Mouse (Mus musculus): ENCODE results near the gene Lrmda. TPM values are rescaled to one million over a fixed set of nuclear protein-coding genes. Genes with fewer than 3 reads are reported as not detected.
A peak's percentile ranks its signal among the peaks of the same experiment; 100 is the strongest.

Gene Lrmda
- 0.14 and 0.53 TPM in 2 replicates for polyA plus RNA-seq (2012; rRNA removed)

DNA sequence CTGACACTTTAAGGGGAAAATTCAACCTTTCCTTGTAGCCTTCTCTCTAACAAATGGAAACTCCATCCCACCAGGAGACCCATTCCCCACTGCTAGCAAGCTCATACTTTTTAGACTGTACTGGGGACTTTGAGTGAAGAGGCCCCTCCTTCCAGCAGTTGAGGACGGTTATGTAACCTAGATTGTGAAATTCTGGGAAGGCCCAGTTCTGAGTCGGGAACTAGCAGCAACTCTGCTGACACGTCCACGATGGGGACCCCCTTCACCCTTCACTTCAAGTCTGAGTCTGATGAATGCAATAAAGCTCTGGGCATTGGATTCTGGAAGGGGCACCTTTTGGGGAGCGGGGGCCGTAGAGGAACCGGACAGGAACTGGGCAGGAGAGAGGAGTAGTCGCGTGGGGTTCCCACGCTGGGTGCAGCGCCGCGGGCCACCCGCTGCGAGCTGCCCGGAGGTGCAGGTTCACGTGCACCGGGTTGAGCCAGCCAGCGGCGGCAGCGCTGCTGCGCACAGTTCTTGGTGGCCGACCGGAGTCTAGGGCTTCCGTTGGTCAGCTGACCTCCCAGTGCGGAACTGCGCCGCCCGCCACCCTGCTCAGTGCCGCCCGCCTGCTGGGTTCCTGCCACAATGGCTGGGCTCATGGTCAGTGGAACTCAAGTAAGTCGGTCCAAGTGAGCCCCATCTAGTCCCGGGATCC lies at the start of gene Lrmda:
Gene Lrmda (plus strand): TSS at position 461 of the 697 bp plus-strand sequence.
- peak in 1 of 2 experiments; percentile 48 for DNase-seq (ENCODE audit: extremely low spot score in 1 of 2, low spot score in 1 of 2)

DNA sequence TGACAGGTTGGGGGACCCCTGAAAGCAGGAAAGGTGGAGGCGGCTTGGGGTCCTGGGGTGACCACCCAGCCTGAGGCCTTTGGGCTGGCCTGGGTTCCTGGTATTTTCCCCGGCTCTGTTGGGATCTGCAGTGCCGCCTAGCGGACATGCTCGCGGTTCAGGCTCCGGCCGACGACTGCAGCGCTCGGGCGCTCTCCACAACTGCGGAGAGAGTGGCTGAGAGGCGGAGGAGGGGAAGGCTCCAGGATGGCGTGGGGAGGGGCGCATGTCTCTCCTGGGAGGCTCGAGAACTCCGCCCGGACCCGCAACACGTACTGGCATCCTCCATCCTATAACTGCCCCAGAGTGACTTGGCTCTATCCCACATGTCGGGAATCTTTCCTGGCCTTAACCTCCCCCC lies 38.0 kb upstream of the Lrmda start:
- DNase-seq (ENCODE audit: extremely low spot score in 1 of 2, low spot score in 1 of 2) = peak in 1 of 2 experiments; percentile 76

DNA sequence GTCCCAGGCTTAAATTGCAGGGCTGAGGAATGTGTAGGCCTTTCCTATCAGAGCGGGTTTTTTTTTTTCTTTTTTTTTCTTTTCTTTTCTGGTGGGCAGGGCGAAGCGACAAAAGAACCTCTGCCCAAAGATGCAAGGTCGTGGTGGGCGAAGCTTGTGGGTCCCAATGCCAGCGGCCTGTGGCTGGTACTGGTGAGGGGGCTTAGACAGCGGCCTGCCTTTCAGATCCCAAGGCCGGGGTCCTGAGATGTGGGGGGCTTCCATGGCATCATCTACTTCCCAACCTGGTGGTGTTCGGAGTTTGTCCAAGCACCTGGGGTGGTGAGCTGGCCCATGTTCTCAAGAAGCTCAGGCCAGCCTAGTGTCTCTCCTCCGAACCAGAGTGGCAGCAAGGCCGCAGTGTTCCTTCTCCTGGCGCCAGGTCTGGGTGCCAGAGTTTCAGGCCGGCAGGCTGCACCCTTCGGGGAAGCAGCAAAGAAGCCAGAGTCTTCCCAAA lies 37.4 kb upstream of the Lrmda start:
- no peak for DNase-seq (ENCODE audit: extremely low spot score in 1 of 2, low spot score in 1 of 2)

DNA sequence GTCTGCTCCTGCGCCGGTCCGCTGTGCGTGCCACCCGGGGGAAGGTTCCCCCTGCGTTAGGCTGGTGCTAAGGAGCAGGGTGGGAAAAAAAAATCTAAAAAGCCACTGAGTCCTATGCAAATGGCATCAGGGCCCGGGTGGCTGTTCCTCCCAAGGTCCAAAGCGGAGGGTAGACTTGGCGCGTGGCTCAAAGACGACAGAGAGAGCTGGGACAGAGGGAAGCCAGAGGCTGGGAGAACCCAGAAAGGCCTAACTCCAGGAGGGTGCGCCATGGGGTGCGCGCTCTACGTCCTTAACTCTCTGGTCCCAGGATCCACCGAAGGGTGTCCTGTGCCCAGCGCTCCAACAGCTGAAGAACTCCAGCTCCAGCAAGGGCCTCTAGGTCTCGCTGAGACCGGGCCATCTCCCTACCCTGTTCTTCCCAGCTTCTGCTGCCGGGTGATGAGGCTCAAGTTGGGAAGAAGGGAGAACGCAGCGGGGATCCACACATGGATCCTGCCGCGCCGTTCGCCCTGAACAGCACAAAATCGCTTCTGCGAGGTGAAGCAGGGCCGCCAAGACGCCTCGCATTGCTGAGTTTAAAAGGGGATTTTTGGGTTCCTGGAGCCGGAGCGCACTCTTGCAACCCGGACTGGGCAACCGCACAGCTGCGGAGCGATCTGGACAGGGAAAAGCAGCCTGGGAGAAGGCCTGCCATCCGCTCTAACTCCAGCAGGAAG lies 36.8 kb upstream of the Lrmda start:
- no peak for DNase-seq (ENCODE audit: extremely low spot score in 1 of 2, low spot score in 1 of 2)

DNA sequence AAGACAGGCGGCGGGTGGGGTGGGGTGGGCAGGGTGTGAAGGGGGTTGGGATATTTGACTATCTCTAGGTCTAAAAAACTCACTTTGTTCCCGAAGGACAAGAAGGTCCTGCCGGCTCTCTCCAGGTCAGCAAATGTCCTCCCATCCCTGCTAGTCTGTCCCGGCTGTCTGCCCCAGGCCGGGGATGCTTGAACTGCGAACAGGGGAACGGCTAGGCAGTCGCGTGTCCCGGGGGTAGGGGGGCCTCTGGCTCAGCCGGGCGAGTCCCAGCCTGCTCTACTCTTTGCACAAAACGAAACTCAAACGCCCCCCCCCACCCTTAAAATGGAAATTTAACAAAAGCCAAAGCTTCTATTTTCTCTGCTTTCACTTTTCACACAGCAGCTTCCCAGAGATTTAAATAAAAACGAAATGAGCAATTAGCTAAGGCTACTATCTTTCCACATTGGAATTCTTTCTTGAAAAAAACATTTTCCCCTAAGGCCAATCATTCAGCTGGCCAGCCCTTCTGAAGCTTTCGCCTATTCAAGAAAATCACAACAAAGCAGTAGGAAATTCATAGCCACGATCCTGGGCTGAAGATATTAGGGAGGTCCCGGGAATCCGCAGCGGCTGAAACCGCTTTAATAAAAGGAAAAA lies 36.1 kb upstream of the Lrmda start:
- no peak for DNase-seq (ENCODE audit: extremely low spot score in 1 of 2, low spot score in 1 of 2)

DNA sequence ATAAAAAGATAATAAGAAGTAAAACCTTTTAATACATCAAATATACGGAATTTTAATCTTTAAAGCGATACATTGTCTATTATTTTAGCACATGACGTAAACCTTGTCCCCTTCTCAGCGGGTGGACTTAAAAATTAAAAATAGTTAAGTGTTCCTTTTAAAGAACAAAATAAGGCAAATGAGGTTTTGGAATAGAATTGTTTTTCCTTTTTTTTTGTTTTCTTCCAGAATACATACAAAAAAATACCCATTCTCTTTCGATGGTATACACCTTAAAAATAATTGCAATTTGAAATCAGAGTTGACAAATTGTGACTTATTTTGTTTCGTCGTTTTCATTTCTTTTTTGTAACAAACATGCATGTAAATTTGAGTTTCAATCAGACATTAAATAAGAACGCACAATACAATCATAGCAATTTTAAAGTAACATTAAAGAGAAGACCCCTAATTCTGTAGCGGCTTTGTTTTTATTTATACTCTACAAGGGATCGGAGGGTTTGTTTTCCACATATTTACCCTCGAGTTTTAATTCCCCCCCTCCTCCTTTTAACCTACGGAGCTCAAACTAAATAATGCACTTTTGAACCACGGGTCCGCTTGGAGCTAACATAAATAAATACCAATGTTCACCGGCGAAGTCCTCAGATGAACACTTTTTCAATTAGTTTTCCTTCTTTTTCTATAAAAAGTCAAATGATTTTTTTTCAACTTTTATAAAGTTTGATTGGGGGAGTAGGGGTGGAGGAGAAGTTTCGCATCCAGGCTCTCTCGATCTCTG lies 35.4 kb upstream of the Lrmda start:
- DNase-seq (ENCODE audit: extremely low spot score in 1 of 2, low spot score in 1 of 2) = no peak

DNA sequence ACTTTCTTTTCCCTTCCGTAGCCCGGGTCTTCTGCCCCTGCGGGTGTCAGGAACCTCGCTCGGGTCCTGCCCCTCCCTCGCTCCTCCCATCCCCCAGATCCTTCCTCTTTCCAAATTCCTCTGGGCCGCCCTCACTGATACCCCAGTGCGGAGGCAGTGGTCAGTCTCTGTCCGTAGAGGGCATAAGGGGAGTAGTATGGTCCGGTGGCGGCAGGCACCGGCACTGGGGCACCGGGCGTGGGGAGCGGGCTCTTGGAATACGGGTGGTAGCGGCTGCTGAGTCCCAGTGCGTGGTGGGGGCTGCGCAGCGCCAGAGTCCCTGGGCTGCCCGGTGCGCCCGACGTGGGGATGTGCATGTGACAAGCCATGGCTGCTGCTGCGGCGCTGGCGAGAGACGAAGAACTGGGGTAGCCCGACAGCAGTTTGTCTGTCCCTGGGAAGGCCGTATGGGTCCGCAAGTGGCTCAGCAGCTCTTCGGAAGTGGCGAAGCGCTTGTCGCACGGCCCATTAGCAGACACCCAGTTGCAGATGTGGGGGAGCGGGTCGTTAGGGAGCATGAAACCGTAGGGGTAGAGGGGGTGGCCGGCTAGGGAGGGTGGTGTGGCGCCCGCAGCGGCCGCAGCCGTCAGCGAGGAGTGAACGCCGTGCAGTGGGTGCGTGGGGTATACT lies 34.6 kb upstream of the Lrmda start:
- no peak for DNase-seq (ENCODE audit: extremely low spot score in 1 of 2, low spot score in 1 of 2)

DNA sequence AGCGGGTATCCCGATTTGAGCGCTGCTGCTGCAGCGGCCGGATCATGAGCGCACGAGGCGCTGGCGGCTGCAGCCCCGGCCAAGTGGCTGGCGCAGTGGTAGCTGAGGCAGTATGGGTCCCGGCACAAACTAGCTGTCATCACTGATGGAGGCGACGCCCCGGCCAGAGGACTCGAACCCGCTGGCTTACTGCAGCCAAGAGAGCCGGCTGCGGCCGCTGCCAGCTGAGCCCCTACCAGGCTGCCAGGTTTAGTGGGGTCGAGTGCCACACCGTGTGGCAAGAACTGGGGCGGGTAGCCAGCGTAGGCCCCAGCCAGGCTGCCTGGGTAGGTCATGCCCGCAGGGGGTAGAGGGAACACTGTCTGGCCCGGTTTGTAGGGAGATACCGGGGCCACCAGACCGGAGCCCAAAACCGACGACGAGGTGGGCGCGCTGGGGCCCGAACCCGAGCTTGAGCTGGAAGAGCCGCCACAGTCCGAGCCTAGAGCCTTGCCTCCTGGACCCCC lies 34.0 kb upstream of the Lrmda start:
- no peak for DNase-seq (ENCODE audit: extremely low spot score in 1 of 2, low spot score in 1 of 2)

DNA sequence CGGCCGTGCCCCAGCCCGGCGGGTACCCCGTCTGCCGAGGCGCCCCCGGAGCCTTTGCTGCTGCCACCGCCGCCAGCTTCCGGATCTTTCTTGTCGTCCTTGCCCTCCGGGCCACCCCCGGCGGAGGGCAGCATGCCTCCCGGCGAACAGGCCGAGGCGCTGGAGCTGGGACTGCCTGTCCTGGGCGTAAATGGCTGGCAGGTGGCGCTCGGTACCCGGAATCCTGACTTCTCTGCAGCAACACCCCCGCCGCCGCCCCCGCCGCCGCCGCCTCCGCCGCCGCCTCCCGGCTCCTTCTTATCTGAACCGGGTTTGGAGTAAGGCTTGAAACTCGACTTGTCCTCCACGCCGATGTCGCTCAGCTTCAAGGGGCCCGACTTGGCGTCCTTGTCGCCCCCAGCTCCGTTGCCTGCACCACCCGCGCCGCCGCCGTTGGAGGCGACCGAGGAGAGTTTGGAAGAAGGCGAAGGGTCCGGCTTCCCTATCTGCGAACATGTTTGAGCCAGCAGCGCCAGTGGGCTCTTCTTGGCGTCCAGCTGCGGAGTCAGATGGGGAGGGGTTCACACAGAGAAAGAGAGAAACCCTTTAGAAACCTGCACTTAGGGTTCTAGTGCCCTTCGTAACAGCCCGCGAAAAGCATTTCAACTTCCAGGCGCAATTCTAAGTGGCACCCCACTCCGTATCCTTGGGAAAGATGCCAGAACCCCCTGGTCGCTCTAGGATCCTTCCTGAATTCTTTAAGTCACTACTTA lies 33.4 kb upstream of the Lrmda start:
- peak; percentile 52 to 84 for DNase-seq (ENCODE audit: extremely low spot score in 1 of 2, low spot score in 1 of 2)

DNA sequence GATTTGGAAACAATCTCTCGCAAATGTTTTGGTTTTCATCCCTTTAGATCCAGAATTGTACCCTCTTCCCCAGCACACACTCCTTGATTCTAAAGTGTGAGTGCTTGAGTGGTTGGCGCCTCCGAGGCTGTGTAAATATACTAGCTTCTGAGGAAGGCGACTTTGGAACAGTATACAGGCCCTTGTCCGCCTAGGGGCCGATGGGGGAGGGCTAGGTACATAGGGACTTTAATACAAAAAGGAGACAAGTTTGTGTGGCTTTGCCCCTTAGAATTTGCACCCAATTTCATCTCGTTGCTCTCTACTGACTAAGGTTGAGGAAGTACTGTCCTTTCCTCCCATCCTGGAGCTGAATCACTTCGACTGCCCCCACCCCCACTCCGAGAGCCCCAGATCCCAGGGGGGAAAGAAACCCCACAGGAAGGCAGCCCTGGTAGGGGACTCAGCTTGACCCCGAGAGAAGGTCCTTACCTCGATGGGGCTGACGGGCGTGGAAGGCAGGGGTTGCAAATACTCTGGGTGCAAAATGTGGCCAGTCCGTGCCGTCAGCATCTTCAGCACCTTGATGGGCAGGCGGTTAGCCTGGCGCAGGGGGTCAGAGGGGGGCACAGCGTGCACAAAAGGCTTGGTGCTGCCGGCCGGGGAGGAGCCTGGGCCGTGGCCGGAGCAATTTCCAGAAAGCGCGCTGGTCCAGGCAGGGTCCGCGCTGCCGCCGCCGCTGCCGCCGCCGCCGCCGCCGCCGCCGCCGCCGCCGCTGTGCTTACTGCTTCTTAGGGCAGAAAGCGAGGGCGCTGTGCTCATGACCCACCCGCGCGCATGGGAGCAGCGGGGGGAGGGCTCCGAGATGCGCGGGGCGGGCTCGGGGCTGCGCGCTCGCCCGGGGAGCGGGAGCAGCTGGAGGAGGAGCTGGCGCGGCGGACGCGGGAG lies 32.5 kb upstream of the Lrmda start:
- no peak for DNase-seq (ENCODE audit: extremely low spot score in 1 of 2, low spot score in 1 of 2)

DNA sequence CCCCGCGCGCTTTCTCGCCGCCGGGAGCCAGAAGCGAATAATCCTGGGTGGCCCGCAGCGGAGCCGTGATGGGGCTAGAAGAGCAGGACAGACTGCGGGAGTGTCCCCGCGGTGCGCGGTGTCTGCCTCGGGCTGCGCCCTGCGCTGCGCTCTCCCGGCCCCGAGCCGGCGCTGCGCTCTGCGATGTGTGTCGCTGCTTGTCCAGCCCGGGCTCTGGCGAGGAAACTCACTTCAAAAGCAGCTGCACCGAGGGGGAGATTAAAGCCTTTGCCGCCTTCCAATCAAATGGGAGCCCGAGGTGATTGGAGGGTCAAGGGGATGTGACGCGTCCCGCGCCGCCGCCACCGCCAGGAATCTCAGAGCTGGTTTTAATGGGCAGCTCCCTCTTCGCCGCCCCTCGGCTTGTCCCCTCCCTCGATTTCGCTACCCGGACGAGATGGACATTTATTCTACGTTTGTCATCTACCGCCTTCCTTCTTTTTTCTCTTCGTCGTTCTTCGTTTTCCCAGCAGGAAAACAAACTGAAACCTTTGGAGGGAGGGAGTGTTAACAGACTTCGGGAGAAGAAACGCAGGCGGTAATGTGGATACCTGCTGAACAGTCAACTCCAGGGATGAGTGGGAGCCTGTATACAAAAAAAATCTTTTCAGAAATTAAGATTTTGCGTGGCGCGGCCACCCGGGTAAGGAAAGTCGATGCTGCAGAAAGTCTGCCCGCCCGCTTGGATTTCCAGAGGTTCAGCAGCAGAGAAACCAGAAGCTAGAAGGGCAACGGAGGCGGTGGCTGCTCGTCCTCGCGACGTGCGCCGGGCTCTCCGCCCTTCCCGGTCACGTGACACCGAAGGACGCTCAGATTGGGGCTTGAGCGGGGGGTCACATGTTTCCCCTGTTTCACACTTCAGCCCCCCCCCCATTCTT lies 31.6 kb upstream of the Lrmda start:
- peak; percentile 84 to 91 for DNase-seq (ENCODE audit: extremely low spot score in 1 of 2, low spot score in 1 of 2)

DNA sequence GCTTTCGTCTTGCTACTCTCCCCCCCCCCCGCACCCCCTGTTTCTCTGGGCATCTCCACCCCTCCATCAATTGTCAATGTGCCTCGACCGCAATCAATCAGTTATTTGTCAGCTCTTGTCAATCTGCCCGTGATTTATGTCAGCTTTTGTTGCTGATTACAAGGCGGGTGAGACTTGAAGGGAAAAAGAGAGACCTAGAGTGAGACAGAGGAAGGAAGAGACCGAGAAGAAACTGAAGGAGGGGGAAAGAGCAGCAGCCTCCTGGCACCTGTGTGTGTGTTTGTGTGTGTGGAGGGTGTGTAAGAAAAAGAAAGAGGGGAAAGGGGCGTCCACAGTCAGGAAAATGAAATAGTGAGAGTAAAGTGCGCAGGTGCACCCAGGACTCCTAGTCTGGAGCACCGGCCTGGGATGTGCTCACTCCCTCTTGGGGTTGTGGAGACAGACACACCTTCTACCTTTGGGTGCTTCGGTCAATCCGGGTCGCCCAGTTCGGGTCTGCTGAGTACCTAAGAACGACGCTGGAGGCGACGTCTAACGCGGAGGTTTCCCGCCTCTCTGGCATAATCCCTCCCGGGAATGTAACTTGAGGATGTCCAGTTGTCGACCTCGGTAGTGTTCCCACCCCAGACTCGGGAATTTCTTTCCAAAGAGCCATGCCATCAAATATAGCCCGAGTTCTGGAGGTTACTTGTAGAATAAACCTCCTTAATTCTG lies 30.8 kb upstream of the Lrmda start:
- no peak for DNase-seq (ENCODE audit: extremely low spot score in 1 of 2, low spot score in 1 of 2)

DNA sequence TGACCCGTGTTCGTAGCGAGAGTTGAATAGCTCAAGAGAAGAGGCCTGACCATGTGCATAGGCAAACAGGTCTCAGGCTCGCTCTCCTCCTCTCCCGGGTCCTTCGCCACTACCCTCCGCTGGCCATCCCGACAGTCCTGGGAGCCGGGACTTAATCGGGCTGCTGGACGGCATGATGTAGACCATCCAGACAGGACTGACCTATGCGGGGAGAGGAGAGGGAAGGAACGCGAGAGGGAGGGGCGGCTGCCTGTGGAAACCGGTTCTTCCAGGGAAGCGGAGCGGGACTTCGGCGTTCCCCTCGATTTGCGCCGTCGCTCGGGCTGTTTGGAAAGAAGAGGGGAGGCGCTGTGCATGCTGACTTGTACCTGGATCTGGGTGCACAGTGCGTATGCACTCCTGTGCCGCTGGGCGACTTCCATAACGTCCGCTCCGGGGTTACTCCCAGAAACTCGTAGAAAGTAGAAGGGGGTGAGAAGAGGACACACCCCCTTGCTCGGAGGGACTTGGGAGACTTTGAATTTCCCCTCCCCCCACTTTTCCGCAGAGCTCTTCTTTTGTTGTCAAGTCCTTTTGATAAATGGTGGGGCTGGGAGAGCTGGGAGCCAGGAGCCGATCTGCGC lies 30.1 kb upstream of the Lrmda start, which contains the start of gene Zfp503:
Gene Zfp503 (minus strand): TSS at position 311 of the 623 bp plus-strand sequence.
- no peak for DNase-seq (ENCODE audit: extremely low spot score in 1 of 2, low spot score in 1 of 2)

DNA sequence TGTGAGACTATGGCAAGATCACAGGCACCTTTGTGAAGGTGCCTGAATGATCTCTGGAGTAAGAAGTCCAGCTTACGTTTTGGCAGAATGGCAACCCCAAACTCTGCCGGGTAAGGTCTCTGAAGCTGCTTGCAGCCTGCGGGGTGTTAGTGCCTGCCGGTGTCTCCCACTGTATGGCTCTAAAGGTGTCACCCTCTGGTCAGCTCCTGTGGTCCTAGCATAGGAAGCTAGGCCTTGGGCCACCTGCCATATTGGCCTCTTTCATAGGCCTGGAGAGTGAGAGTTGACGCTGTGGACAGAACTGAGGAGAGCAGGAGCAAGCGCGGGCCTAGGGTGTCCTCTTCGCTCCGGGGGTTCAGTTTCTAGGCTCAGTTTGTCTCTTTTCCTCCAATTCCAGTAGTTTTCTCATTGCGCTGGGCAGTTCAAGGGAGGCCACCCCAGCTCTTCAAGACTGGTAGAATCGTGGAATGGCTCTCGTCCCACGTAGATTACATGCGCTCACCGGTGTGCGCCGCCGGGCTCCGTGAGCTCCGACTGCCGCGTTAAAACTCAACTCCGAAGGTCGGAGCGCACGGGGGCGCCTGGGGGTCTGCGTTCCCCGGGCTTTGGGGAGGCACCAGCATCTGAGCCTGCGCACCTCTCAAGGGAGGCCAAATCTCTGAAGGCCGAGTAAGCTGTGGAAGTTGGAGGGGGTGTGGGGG lies 29.0 kb upstream of the Lrmda start:
- no peak for DNase-seq (ENCODE audit: extremely low spot score in 1 of 2, low spot score in 1 of 2)

DNA sequence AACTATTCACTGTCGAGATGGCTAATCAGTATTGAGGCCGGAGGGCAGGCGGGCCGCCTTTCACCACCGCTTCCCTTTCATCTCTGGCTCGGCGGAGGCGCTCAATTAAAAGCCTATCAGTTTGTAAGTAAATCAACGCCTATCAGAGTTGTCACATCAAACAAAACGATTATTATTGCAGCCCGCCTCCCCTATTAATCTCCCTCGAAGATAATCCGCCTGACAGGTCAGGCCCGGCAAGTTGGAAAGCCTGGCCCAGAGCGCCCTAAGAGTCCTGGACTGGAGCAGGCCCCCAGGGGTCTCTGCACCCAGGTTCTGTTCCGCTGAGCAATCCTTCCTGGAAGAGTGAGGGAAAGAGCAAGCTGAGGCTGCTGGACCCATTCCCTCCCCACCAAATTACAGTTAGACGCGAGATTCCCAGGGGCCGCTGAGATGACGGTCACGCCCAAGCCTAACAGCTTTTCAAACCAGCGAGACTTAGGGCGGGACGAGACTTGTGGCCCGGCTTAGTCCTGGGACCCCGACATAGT lies 28.2 kb upstream of the Lrmda start:
- DNase-seq (ENCODE audit: extremely low spot score in 1 of 2, low spot score in 1 of 2) = no peak

All from frontal cortex, adult 2 months (tissue).